10 mouse cellular contexts compared by ENCODE assay signal in the genomic region with DNA sequence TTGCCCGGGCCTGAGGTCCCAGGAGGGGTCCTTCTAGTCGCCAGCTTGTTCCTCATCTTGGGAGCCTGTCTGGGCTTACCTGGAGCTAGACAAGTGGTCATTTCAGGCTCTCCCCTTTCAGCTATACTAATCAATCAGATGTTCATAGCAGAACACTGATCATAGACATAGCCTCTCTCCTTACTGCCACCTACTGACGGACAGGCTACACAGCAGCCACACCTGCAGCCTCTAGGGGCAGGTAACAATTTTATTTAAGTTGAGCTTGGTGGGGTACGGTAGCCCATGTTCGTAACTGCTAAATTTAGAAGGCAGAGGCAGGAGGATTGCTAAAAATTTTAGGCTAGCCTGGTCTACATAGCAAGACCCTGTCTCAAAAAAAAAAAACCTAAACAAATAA.
DNase-seq lines count a peak whose midpoint lies in the region; ATAC-seq and TF ChIP-seq lines count a peak whose summit lies in the region.
"Had no signal": no experiment of that assay in that cellular context is flagged by ENCODE, and none has a peak within 500 bp of the region (broad histone marks: within the 10 kb centered on the region; RNA-seq: fewer than 3 reads in every experiment).

No protein-coding gene starts in this region.

- H3K27ac ChIP-seq in liver, postnatal 0 days (ENCODE audit: low read depth), result no peak overlapping the region
- H3K27ac ChIP-seq in liver, embryonic 11.5 days (ENCODE audit: low read depth, low read length), result no peak overlapping the region
- H3K27ac ChIP-seq: embryonic facial prominence, embryonic 12.5 days had no signal

- no peak overlapping the region for H3K4me3 ChIP-seq in liver, postnatal 0 days (ENCODE audit: low read depth, low read length)
- no peak overlapping the region for H3K4me3 ChIP-seq in liver, embryonic 11.5 days (ENCODE audit: low read depth, low read length)
- H3K4me3 ChIP-seq: embryonic facial prominence, embryonic 12.5 days; heart, embryonic 12.5 days had no signal

- H3K4me1 ChIP-seq in liver, postnatal 0 days (ENCODE audit: insufficient read depth), result 0 out of 2 replicates have a peak, but pooled peaks cover 2% of the 10 kb centered on the region
- H3K4me1 ChIP-seq in liver, embryonic 11.5 days (replicated peaks; ENCODE audit: control insufficient read depth, insufficient read depth, low read length), result no peaks in the 10 kb centered on the region
- H3K4me1 ChIP-seq: embryonic facial prominence, embryonic 12.5 days; heart, embryonic 12.5 days had no signal

- TF ChIP-seq EP300 in liver, postnatal 0 days (IDR thresholded peaks at IDR 0.05; ENCODE audit: low read depth), result no peak

- peak; percentile 62 to 70 for DNase-seq in cerebellum, postnatal 10 days
- no peak for DNase-seq in cerebellum, adult 9-11 months
- DNase-seq in liver, postnatal 0 days, result no peak
- no peak for DNase-seq in liver, embryonic 11.5 days (ENCODE audit: low spot score)
- DNase-seq in frontal cortex, postnatal 10 days (ENCODE audit: low spot score in 2 of 2), result no peak
- DNase-seq in left cerebral cortex, postnatal 36 days (ENCODE audit: low spot score in 2 of 2), result no peak

- no peak overlapping the region for H3K4me2 ChIP-seq in liver, postnatal 0 days (ENCODE audit: low read depth, low read length)
- H3K4me2 ChIP-seq in liver, embryonic 11.5 days, result no peak overlapping the region
- H3K4me2 ChIP-seq: embryonic facial prominence, embryonic 12.5 days; heart, embryonic 12.5 days had no signal

- no peak for ATAC-seq in liver, postnatal 0 days
- ATAC-seq in liver, embryonic 11.5 days (replicated peaks; ENCODE audit: low FRiP score), result no peak
- 0 out of 2 replicates have a peak, but pooled peaks have one; percentile 30 for ATAC-seq in common myeloid progenitor, adult 5-6 weeks (replicated peaks; ENCODE audit: low read depth, poor library complexity, severe bottlenecking)
- ATAC-seq in megakaryocyte-erythroid progenitor cell, adult 5-6 weeks (replicated peaks; ENCODE audit: low FRiP score, low TSS enrichment, poor library complexity, severe bottlenecking), result peak; percentile 63

- H3K36me3 ChIP-seq in liver, postnatal 0 days (replicated peaks; ENCODE audit: insufficient read depth, low read length), result no peaks in the 10 kb centered on the region
- H3K36me3 ChIP-seq in liver, embryonic 11.5 days (ENCODE audit: control insufficient read depth, insufficient read depth, low read length), result no peaks in the 10 kb centered on the region
- H3K36me3 ChIP-seq: embryonic facial prominence, embryonic 12.5 days; heart, embryonic 12.5 days had no signal

- TF ChIP-seq CTCF in liver, postnatal 0 days (IDR thresholded peaks at IDR 0.05; ENCODE audit: low read depth), result peak; percentile 71

- no peaks in the 10 kb centered on the region for H3K9me3 ChIP-seq in liver, postnatal 0 days (ENCODE audit: low read length)
- no peaks in the 10 kb centered on the region for H3K9me3 ChIP-seq in liver, embryonic 11.5 days (ENCODE audit: control insufficient read depth, low read length)
- H3K9me3 ChIP-seq: embryonic facial prominence, embryonic 12.5 days; heart, embryonic 12.5 days had no signal

- no peak overlapping the region for H3K9ac ChIP-seq in liver, postnatal 0 days (replicated peaks)
- H3K9ac ChIP-seq in liver, embryonic 11.5 days (ENCODE audit: low read depth, low read length), result no peak overlapping the region
- H3K9ac ChIP-seq: embryonic facial prominence, embryonic 12.5 days; heart, embryonic 12.5 days had no signal

- no peaks in the 10 kb centered on the region for H3K27me3 ChIP-seq in liver, postnatal 0 days (ENCODE audit: insufficient read depth, low read length)
- no peaks in the 10 kb centered on the region for H3K27me3 ChIP-seq in liver, embryonic 11.5 days (replicated peaks; ENCODE audit: control insufficient read depth, insufficient read depth, low read length)
- H3K27me3 ChIP-seq: embryonic facial prominence, embryonic 12.5 days; heart, embryonic 12.5 days had no signal

- intact Hi-C loops in left cerebral cortex, postnatal 36 days (cut with DNase I), result no loop called here

- 44% methylated on average over 5 of the region's 5 CpGs for WGBS in liver, postnatal 0 days (ENCODE audit: insufficient replicate concordance)
- WGBS in liver, embryonic 11.5 days, result 38% methylated on average over 5 of the region's 5 CpGs

Comparison
In these comparisons a context has a peak if more than half of its experiments do, and no peak if none do; other contexts are left out.
1. DNase-seq: peak in cerebellum, postnatal 10 days (2 of 2); none in cerebellum, adult 9-11 months (single experiment), liver, postnatal 0 days (single experiment), liver, embryonic 11.5 days (single experiment), frontal cortex, postnatal 10 days (0 of 2) and left cerebral cortex, postnatal 36 days (0 of 2).
2. ATAC-seq: peak in common myeloid progenitor, adult 5-6 weeks (single experiment) and megakaryocyte-erythroid progenitor cell, adult 5-6 weeks (single experiment); none in liver, postnatal 0 days (single experiment) and liver, embryonic 11.5 days (single experiment).